Mouse (Mus musculus) neutrophil, adult 5-6 weeks (primary cell): ENCODE measurements around the gene Tmem44. TPM values are rescaled to one million over a fixed set of nuclear protein-coding genes. Genes with fewer than 3 reads are reported as not detected.

Experiments used
- ATAC-seq: fragments of 151-379, 151-347 bp; 2 replicates; pipeline ENCODE4 v1.8.0; 2017; ENCODE audit warnings: mild to moderate bottlenecking, moderate TSS enrichment; ENCODE audit not compliant: insufficient number of reproducible peaks, poor library complexity, low FRiP score, severe bottlenecking; ENCODE audit errors: extremely low read depth
- total RNA-seq: library from RNA; stranded (forward); fragments of 200-1000 nt; gene quantifications from 2 replicates; pipeline ENCODE4 v1.2.3, GENCODE M21; 2017

Tmem44 gene
- total RNA-seq, 1 experiment from 2014 or later, result not detected

- no peak for ATAC-seq
Measured at GRCm38 (mm10) chr16:30505311-30506031, 45.2 kb downstream of the Tmem44 start.

GRCm38 (mm10) chr16:30504856-30505255, 45.8 kb downstream of the Tmem44 start:
- ATAC-seq, result no peak

DNA sequence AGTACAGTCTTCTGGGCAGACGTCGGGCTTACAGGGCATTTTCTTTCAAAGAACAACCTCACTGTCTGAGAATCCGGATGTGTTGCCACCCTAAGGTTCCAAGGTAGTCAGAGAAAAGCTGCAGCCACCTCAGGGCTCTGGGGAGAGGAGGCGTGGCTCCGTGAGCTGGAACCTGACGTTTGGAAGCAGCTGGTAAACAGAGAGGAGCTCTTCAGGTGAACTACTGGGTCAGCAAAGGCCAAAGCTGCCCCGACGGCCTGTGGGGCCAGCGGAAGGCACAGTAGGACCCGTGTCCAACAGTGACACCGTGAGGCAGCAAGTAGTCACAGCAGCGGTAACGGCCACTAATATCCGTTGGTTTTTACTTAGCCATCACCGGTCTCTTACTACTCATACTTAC, 46.7 kb downstream of the Tmem44 start:
- peak; percentile 86 for ATAC-seq

- no peak for ATAC-seq
Measured at GRCm38 (mm10) chr16:30502221-30502891, 48.3 kb downstream of the Tmem44 start.

DNA sequence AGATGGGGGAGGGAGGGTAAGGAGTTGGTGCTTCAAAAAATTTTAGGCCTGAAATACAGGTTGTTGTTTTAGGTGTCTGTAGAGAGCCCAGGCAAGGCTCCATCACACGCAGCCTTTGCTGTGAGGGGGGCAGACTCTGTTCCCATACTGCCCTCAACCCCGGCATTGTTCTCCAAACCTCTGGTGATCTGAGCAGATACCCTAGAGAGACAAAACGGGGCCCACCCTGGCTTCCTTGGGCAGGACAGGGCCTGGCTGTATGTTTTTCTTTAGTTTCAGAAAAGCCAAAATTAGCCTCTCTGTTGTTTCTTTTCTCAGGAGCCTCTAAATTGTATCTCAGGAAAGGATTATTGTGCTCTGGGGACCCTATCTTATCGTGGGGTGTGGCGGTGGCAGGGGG, 49.0 kb downstream of the Tmem44 start:
- no peak for ATAC-seq

DNA sequence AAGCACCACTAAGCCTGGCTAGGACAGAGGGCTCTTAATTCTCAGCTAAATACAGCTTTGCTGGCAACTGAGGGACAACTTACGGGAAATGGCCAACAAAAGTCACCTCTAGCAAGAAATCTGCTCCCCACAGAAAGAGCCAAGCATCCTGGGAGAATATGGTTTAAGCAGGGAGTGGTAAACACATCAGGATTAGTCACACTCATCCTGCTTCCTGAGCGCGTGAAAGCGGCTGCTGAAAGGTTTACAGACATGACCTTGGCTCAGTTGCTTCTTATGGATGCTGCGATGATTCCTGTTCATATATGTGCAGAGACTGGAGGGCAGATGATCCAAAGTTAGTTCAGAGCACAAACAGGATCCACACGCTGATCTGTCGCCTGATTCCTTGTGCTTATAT, 50.4 kb downstream of the Tmem44 start:
- no peak for ATAC-seq

GRCm38 (mm10) chr16:30499126-30499857, 51.4 kb downstream of the Tmem44 start:
- no peak for ATAC-seq

DNA sequence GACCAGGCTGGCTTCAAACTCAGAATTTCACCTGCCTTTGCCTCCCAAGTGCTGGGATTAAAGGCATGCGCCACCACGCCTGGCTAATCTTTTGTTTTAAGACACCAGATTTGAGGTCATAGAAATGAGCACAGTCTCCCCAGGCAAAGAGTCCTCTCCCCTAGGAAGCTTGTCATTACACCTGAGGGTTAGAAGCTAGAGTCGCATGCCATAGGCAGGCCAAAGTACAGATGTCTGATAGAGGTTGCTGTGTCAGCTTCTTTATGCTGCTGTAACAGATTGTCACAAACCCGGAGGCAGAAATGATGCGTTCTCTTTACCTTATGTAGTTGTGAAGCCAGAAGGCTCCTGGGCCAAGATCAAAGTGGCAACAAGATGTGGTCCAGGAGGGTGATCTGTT, 53.3 kb downstream of the Tmem44 start:
- no peak for ATAC-seq

DNA sequence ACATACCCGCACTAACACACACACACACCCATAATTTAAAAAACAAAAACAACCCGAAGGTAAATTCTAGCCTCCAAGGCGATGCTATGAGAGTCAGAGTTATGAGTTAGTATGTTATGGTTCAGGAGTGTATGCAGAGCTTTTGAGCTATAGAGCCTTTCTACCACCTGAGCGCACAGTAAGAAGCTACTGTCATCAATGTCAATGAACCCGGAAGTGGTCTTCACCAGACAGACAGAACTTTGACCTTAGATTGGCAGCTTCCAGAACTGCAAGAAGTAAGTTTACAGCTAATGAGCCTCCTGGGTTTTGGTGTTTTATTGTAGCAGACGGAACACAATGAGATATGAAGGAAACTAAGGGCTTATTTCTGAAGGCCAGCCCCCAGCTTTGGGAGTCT, 55.8 kb downstream of the Tmem44 start:
- ATAC-seq, result no peak

DNA sequence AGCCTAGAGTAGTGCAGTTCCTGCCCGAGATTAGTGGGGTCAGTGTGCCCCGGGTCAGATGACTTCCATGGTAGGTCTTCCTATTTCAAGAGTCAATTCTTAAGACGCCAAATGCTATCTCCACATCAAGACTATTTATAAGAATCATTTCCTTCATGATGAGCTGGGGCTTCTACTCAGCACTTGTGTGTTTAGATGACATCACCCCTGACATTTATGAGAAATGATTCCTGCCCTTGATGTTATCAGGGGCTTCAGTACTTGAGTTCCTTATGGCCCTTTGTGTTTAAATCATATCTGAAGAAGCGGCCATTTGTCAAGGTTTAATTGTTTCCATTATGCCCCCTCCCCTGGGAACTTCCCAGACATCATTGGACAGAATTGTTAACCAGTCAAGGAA, 58.9 kb downstream of the Tmem44 start:
- no peak for ATAC-seq

DNA sequence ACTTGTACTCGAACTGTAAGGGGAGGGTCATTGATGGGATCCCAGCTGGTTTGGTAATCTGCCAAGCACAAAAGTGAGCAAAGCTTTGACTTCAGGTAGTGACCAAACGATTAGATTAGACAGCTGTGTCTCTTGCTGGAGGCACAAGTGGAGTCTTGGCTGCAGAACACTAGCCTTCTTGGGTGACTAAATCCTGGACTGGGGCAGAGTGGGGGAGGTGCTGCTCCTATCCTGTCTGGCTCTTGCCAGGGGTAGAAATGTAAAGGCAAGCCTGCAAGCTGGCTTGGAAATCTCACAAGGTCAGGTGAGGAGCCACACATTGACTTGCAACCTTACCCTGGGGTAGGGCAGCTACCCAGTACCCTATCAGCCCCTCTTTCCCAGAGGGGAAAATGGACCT, 59.9 kb downstream of the Tmem44 start:
- ATAC-seq, result no peak

- no peak for ATAC-seq
Measured at GRCm38 (mm10) chr16:30490316-30490715, 60.3 kb downstream of the Tmem44 start.

DNA sequence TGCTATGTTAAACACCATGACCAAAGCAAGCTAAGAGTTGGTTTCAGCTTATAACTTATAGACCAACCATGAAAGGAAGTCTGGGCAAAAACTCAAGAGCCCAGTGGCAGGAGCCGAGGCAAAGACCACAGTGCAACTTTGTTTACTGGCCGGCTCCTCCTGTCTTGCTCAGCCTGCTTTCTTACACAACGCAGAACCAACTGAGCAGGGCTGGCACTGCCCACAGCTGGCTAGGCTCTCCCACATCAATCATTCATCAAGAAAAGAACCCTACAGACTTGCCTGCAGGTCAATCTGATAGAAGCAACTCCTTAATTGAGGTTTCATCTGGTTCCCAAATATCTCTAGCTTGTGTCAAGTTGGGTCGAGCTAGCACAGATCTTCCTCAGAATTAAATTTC, 61.0 kb downstream of the Tmem44 start:
- no peak for ATAC-seq

GRCm38 (mm10) chr16:30486498-30486897, 64.1 kb downstream of the Tmem44 start:
- ATAC-seq, result no peak

DNA sequence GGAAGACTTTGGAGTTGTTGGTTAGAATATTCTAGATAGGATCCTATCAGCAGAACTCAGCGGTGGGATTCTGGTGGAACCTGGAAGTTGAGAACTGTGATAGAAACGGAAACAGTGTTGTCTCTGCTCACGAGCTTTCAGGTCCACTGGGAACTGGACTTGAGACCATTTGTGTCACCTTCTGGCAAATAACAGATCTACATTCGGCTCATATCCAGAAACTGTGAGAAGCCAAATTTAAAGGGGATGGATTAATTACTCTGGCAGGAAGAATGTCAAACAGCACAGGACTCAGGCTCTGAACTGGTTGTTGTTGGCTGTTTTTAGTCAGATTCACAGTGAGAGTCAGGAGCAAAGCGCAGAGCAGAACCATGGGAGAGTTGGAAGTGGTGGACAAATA, 72.9 kb downstream of the Tmem44 start:
- no peak for ATAC-seq

DNA sequence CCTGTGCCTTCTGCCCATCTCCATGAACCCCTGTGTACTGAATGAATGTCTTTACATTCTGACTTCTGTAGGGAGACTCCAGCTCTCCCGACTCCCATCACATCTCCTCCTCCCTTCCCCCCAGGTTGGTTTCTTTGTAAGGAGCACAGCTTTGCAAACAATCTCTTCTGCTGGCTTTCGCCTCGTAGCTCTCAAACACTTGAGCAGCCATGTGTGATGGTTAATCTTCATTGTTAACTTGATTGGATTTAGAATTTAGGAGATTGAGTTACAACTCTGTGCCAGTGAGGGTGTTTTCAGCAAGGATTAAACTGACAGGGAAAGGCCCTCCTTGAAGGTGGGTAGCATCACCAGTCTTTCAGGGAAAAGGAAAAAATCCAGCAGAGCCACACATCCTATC, 73.6 kb downstream of the Tmem44 start:
- ATAC-seq, result no peak

DNA sequence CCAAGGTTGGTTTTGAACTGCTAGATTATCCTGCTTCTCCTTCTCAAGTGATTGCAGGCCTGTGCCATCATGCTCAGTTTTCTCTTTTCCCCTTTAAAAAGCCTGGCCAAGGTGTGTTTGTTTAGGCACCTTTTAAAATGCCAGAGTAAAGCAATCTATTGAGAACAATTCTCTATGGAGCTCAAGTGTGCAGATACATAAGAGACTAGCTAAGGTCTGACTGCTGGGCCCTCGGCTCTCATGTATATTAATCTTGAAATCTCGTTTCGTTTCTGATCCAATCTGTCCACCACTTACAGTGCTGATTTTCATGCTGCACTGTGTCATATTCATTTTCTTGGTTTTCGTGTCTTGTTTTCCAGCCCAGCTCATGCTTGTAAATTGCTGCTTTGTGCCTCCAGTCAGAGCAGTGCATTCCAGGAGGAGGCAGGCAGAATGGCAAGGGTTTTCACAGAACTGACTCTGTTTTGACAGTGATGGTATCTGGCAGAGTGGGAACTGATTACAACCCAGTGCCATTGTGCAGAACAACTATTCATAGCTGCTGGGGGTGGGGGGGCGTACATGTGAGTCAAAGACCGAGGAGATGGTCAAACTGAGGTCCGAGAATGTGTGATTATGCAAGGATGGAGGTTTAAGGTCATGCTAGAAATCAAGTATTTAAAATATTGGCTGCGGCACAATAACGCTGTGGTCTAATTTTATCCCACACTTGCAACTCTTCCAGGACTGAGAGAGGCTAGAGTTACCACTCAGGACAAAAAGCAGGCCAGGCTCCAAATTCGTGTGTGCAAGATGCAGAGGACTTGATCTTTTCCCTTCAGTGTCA, 74.8 kb downstream of the Tmem44 start:
- no peak for ATAC-seq

GRCm38 (mm10) chr16:30472447-30472846, 78.2 kb downstream of the Tmem44 start:
- no peak for ATAC-seq

DNA sequence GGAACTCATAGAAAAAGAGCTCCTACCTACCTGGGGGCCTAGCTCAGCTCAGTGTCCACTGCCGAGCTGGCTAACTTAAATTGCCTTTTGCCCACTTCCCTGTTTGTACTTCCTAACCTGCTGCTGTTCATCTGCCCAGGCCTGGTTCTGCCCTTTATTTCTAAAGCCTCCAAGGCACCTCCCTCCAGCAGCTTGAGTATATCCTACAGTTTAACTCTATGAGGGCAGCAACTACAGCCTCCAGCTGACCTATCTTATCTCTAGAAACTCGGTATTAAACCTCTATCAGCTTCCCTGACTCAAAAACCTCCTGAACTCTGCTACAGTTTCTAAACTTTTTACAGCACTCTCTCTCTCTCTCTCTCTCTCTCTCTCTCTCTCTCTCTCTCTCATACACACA, 78.7 kb downstream of the Tmem44 start:
- ATAC-seq, result no peak
